In the genomic region with DNA sequence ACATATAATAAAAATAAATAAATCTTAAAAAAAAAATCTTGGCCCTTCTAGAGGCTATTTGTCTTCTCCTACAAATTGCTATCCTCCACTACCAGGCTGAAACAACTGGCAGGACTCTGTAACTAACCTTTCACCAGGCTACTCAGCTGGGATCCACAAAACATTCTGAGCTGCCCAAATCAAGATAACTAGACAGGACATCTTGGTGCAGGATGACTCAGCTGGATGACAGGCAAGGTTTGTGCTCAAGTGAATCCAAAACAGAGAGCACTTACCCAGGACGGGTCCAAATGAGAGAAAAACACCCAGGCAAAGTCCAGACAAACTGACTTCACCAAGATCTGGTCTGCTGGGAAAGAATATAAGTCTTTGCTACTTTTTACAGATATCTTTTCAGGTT, we compare ENCODE assay signal across 27 mouse cellular contexts. TPM values are rescaled to one million over a fixed set of nuclear protein-coding genes. Genes with fewer than 3 reads are reported as not detected.
DNase-seq lines count a peak whose midpoint lies in the region; ATAC-seq and TF ChIP-seq lines count a peak whose summit lies in the region.
"Had no signal": no experiment of that assay in that cellular context is flagged by ENCODE, and none has a peak within 500 bp of the region (broad histone marks: within the 10 kb centered on the region; RNA-seq: fewer than 3 reads in every experiment).

No protein-coding gene starts in this region.

- 63% methylated on average over 1 of the region's 1 CpGs for WGBS in liver, embryonic 13.5 days (ENCODE audit: insufficient replicate concordance)
- WGBS in liver, embryonic 11.5 days, result 62% methylated on average over 1 of the region's 1 CpGs
- WGBS in hindbrain, postnatal 0 days, result 76% methylated on average over 1 of the region's 1 CpGs
- 92% methylated on average over 1 of the region's 1 CpGs for whole genome bisulfite sequencing in kidney, embryonic 14.5 days

- TF ChIP-seq EP300 in MEL (IDR thresholded peaks at IDR 0.05; ENCODE audit: low read depth in 1 of 2, low read length in 2 of 2), result no peak

- H3K4me3 ChIP-seq in liver, embryonic 13.5 days (replicated peaks), result no peak overlapping the region
- no peak overlapping the region for H3K4me3 ChIP-seq in liver, embryonic 11.5 days (ENCODE audit: low read depth, low read length)
- H3K4me3 ChIP-seq in MEL (ENCODE audit: control insufficient read depth in 1 of 2, insufficient read depth in 1 of 2, low read depth in 2 of 2, low read length in 2 of 2), result no peak overlapping the region
- H3K4me3 ChIP-seq in hindbrain, postnatal 0 days (ENCODE audit: low read length), result no peak overlapping the region
- H3K4me3 ChIP-seq in kidney, embryonic 14.5 days (ENCODE audit: low read length), result no peak overlapping the region
- H3K4me3 ChIP-seq: forebrain, embryonic 12.5 days; forebrain, embryonic 15.5 days; heart, embryonic 12.5 days; heart, embryonic 15.5 days; hindbrain, embryonic 10.5 days; hindbrain, embryonic 13.5 days had no signal

- H3K27ac ChIP-seq in liver, embryonic 13.5 days, result no peak overlapping the region
- no peak overlapping the region for H3K27ac ChIP-seq in liver, embryonic 11.5 days (ENCODE audit: low read depth, low read length)
- no peak overlapping the region for H3K27ac ChIP-seq in MEL (ENCODE audit: control insufficient read depth, low read depth, low read length)
- H3K27ac ChIP-seq in hindbrain, postnatal 0 days, result no peak overlapping the region
- no peak overlapping the region for H3K27ac ChIP-seq in kidney, embryonic 14.5 days (ENCODE audit: low read depth, low read length)
- H3K27ac ChIP-seq: forebrain, embryonic 12.5 days; forebrain, embryonic 15.5 days; heart, embryonic 15.5 days; hindbrain, embryonic 10.5 days; hindbrain, embryonic 13.5 days had no signal

- no peak overlapping the region for H3K4me2 ChIP-seq in liver, embryonic 13.5 days
- H3K4me2 ChIP-seq in liver, embryonic 11.5 days, result no peak overlapping the region
- H3K4me2 ChIP-seq in hindbrain, postnatal 0 days (ENCODE audit: low read depth, low read length), result no peak overlapping the region
- no peak overlapping the region for H3K4me2 ChIP-seq in kidney, embryonic 14.5 days (replicated peaks; ENCODE audit: low read depth, low read length)
- H3K4me2 ChIP-seq: forebrain, embryonic 12.5 days; forebrain, embryonic 15.5 days; heart, embryonic 12.5 days; heart, embryonic 15.5 days; hindbrain, embryonic 13.5 days had no signal

- no peak for TF ChIP-seq CTCF in MEL (IDR thresholded peaks at IDR 0.05 in 2 of 3, conservative IDR thresholded peaks at IDR 0.05 in 1 of 3; ENCODE audit: control insufficient read depth in 1 of 3, insufficient read depth in 1 of 3, low read depth in 2 of 3, low read length in 3 of 3, poor library complexity in 1 of 3, severe bottlenecking in 1 of 3)
- no peak for TF ChIP-seq CTCF in hindbrain, postnatal 0 days (IDR thresholded peaks at IDR 0.05; ENCODE audit: low read depth)

- no peak for DNase-seq in liver, embryonic 13.5 days
- DNase-seq in liver, embryonic 11.5 days (ENCODE audit: low spot score), result no peak
- DNase-seq in MEL (ENCODE audit: low read depth, low spot score), result no peak
- no peak for DNase-seq in hindbrain, postnatal 0 days (ENCODE audit: low spot score)
- DNase-seq: adrenal gland, postnatal 25 days; cerebellum, adult 18-20 months; cerebellum, adult 9-10 months; cerebellum, postnatal 14 days; gastrocnemius, postnatal 25 days; heart, adult 18-20 months; heart, postnatal 10 days; heart, postnatal 36 days had no signal

- 0 out of 2 replicates have a peak, but pooled peaks have one; percentile 41 for ATAC-seq in liver, embryonic 13.5 days (ENCODE audit: low read depth)
- ATAC-seq in liver, embryonic 11.5 days (replicated peaks; ENCODE audit: low FRiP score), result no peak
- ATAC-seq in erythroblast, adult 5-6 weeks (replicated peaks; ENCODE audit: low FRiP score, poor library complexity, severe bottlenecking), result peak; percentile 82
- ATAC-seq in hindbrain, postnatal 0 days, result no peak
- no peak for ATAC-seq in kidney, embryonic 14.5 days (ENCODE audit: low FRiP score, low TSS enrichment)
- ATAC-seq: activated CD4-positive, CD25-positive, alpha-beta regulatory T cell, adult 4 months; forebrain, embryonic 15.5 days; hindbrain, embryonic 16.5 days; inflammation-experienced regulatory T-cells, adult 6 months; intestine, embryonic 16.5 days had no signal

- no peak for TF ChIP-seq POLR2A in MEL (IDR thresholded peaks at IDR 0.05; ENCODE audit: control insufficient read depth in 1 of 2, insufficient read depth in 1 of 2, low read depth in 1 of 2, low read length in 2 of 2, poor library complexity in 1 of 2)

- no peaks in the 10 kb centered on the region; the same call in 1 of the 2 replicates for H3K4me1 ChIP-seq in liver, embryonic 13.5 days (replicated peaks)
- H3K4me1 ChIP-seq in liver, embryonic 11.5 days (replicated peaks; ENCODE audit: control insufficient read depth, insufficient read depth, low read length), result no peaks in the 10 kb centered on the region
- peaks cover 2 to 4% of the 10 kb centered on the region in 2 experiments; a peak in 2 of 4 replicates for H3K4me1 ChIP-seq in MEL (ENCODE audit: control insufficient read depth in 1 of 2, insufficient read depth in 2 of 2, low read length in 2 of 2)
- no peaks in the 10 kb centered on the region for H3K4me1 ChIP-seq in hindbrain, postnatal 0 days (ENCODE audit: insufficient read depth, low read length)
- no peaks in the 10 kb centered on the region for H3K4me1 ChIP-seq in kidney, embryonic 14.5 days (ENCODE audit: control insufficient read depth, insufficient read depth, low read length)
- H3K4me1 ChIP-seq: forebrain, embryonic 12.5 days; forebrain, embryonic 15.5 days; heart, embryonic 12.5 days; heart, embryonic 15.5 days; hindbrain, embryonic 10.5 days; hindbrain, embryonic 13.5 days had no signal

- H3K9ac ChIP-seq in liver, embryonic 13.5 days, result no peak overlapping the region
- H3K9ac ChIP-seq in liver, embryonic 11.5 days (ENCODE audit: low read depth, low read length), result no peak overlapping the region
- no peak overlapping the region for H3K9ac ChIP-seq in MEL (ENCODE audit: control insufficient read depth, low read depth, low read length, poor library complexity, severe bottlenecking)
- H3K9ac ChIP-seq in hindbrain, postnatal 0 days (replicated peaks; ENCODE audit: low read length), result no peak overlapping the region
- no peak overlapping the region for H3K9ac ChIP-seq in kidney, embryonic 14.5 days (ENCODE audit: low read depth, low read length)
- H3K9ac ChIP-seq: forebrain, embryonic 12.5 days; forebrain, embryonic 15.5 days; heart, embryonic 12.5 days; heart, embryonic 15.5 days; hindbrain, embryonic 13.5 days had no signal

- TF ChIP-seq RAD21 in MEL (IDR thresholded peaks at IDR 0.05; ENCODE audit: low read depth, low read length), result no peak

- no peaks in the 10 kb centered on the region for H3K27me3 ChIP-seq in liver, embryonic 13.5 days
- H3K27me3 ChIP-seq in liver, embryonic 11.5 days (replicated peaks; ENCODE audit: control insufficient read depth, insufficient read depth, low read length), result no peaks in the 10 kb centered on the region
- no peaks in the 10 kb centered on the region; a peak in 1 of 4 replicates for H3K27me3 ChIP-seq in MEL (ENCODE audit: control insufficient read depth in 1 of 2, insufficient read depth in 2 of 2, low read length in 2 of 2)
- H3K27me3 ChIP-seq in hindbrain, postnatal 0 days (ENCODE audit: insufficient read depth, low read length), result no peaks in the 10 kb centered on the region
- no peaks in the 10 kb centered on the region for H3K27me3 ChIP-seq in kidney, embryonic 14.5 days (ENCODE audit: control insufficient read depth, insufficient read depth, low read length)
- H3K27me3 ChIP-seq: forebrain, embryonic 12.5 days; forebrain, embryonic 15.5 days; heart, embryonic 12.5 days; heart, embryonic 15.5 days; hindbrain, embryonic 13.5 days had no signal

- H3K9me3 ChIP-seq in liver, embryonic 13.5 days (replicated peaks), result no peaks in the 10 kb centered on the region
- no peaks in the 10 kb centered on the region for H3K9me3 ChIP-seq in liver, embryonic 11.5 days (ENCODE audit: control insufficient read depth, low read length)
- H3K9me3 ChIP-seq in MEL (replicated peaks; ENCODE audit: insufficient read depth, low read length), result no peaks in the 10 kb centered on the region
- H3K9me3 ChIP-seq in hindbrain, postnatal 0 days (ENCODE audit: low read length), result 0 out of 2 replicates have a peak, but pooled peaks cover 5% of the 10 kb centered on the region
- H3K9me3 ChIP-seq in kidney, embryonic 14.5 days (ENCODE audit: control insufficient read depth, low read length), result no peaks in the 10 kb centered on the region
- H3K9me3 ChIP-seq: forebrain, embryonic 12.5 days; forebrain, embryonic 15.5 days; heart, embryonic 12.5 days; heart, embryonic 15.5 days; hindbrain, embryonic 10.5 days; hindbrain, embryonic 13.5 days had no signal

- no peaks in the 10 kb centered on the region for H3K36me3 ChIP-seq in liver, embryonic 13.5 days
- H3K36me3 ChIP-seq in liver, embryonic 11.5 days (ENCODE audit: control insufficient read depth, insufficient read depth, low read length), result no peaks in the 10 kb centered on the region
- H3K36me3 ChIP-seq in MEL (ENCODE audit: control insufficient read depth in 1 of 2, insufficient read depth in 2 of 2, low read length in 2 of 2), result no peaks in the 10 kb centered on the region
- H3K36me3 ChIP-seq in hindbrain, postnatal 0 days (ENCODE audit: insufficient read depth, low read length), result no peaks in the 10 kb centered on the region
- no peaks in the 10 kb centered on the region for H3K36me3 ChIP-seq in kidney, embryonic 14.5 days (ENCODE audit: control insufficient read depth, insufficient read depth, low read length)
- H3K36me3 ChIP-seq: forebrain, embryonic 12.5 days; forebrain, embryonic 15.5 days; heart, embryonic 12.5 days; heart, embryonic 15.5 days; hindbrain, embryonic 10.5 days; hindbrain, embryonic 13.5 days had no signal

- H3K79me2 ChIP-seq in MEL (ENCODE audit: control insufficient read depth, insufficient read depth, low read length, poor library complexity), result no peaks in the 10 kb centered on the region

RNA-seq across cellular contexts. Expression of a gene that starts 14.3 kb away (rescaled TPM):
- 2.2 and 2.3 TPM in 2 replicates for polyA plus RNA-seq in liver, embryonic 13.5 days (2015; fragmentation: Nextera tagmentation; extraction: Ambion mirVana)
- polyA plus RNA-seq in liver, embryonic 11.5 days (2014; fragmentation: Nextera tagmentation; extraction: Ambion mirVana), result 3.8 and 4.1 TPM in 2 replicates
- 0.46 and 0.65 TPM in 2 replicates for total RNA-seq in MEL (2012; rRNA removed)
- under 1 TPM in 1 of 2 experiments, not detected in 1; 0.95 TPM for polyA plus RNA-seq in MEL (2012; ENCODE audit: insufficient read depth in 1 of 2, insufficient read length in 2 of 2, low read depth in 1 of 2, low replicate concordance in 2 of 2, missing spikeins in 1 of 2)
- 5.2 and 7.1 TPM in 2 replicates for total RNA-seq in erythroblast, adult 5-6 weeks (2015; ENCODE audit: low replicate concordance)
- total RNA-seq in erythroblast, adult 5-6 weeks (2017; ENCODE audit: low replicate concordance), result 3.2 and 3.7 TPM in 2 replicates
- 3.0 and 4.9 TPM in 2 replicates for total RNA-seq in hindbrain, postnatal 0 days (2014; rRNA removed)
- 3.7 and 4.8 TPM in 2 replicates for polyA plus RNA-seq in hindbrain, postnatal 0 days (2015; fragmentation: Nextera tagmentation; extraction: Ambion mirVana)
- polyA plus RNA-seq in kidney, embryonic 14.5 days (2014; fragmentation: Nextera tagmentation; extraction: Ambion mirVana), result 5.6 and 6.8 TPM in 2 replicates

RNA-seq across cellular contexts. Expression of a gene that starts 25.0 kb away (rescaled TPM):
- 12.3 and 14.0 TPM in 2 replicates for polyA plus RNA-seq in liver, embryonic 13.5 days (2015; fragmentation: Nextera tagmentation; extraction: Ambion mirVana)
- 23.5 and 26.6 TPM in 2 replicates for polyA plus RNA-seq in liver, embryonic 11.5 days (2014; fragmentation: Nextera tagmentation; extraction: Ambion mirVana)
- 15.7 and 17.9 TPM in 2 replicates for total RNA-seq in MEL (2012; rRNA removed)
- polyA plus RNA-seq in MEL (2012; ENCODE audit: insufficient read depth in 1 of 2, insufficient read length in 2 of 2, low read depth in 1 of 2, low replicate concordance in 2 of 2, missing spikeins in 1 of 2), result 10 to 100 TPM in 1 of 2 experiments, not detected in 1; 13.0 TPM
- 10.7 and 15.6 TPM in 2 replicates for total RNA-seq in erythroblast, adult 5-6 weeks (2015; ENCODE audit: low replicate concordance)
- 23.1 and 30.1 TPM in 2 replicates for total RNA-seq in erythroblast, adult 5-6 weeks (2017; ENCODE audit: low replicate concordance)
- 9.5 and 16.1 TPM in 2 replicates for total RNA-seq in hindbrain, postnatal 0 days (2014; rRNA removed)
- polyA plus RNA-seq in hindbrain, postnatal 0 days (2015; fragmentation: Nextera tagmentation; extraction: Ambion mirVana), result 17.5 and 18.4 TPM in 2 replicates
- 21.8 and 37.5 TPM in 2 replicates for polyA plus RNA-seq in kidney, embryonic 14.5 days (2014; fragmentation: Nextera tagmentation; extraction: Ambion mirVana)

RNA-seq across cellular contexts. Expression of a gene that starts 39.2 kb away (rescaled TPM):
- 0.28 and 0.63 TPM in 2 replicates for polyA plus RNA-seq in liver, embryonic 13.5 days (2015; fragmentation: Nextera tagmentation; extraction: Ambion mirVana)
- 0.57 and 0.70 TPM in 2 replicates for polyA plus RNA-seq in liver, embryonic 11.5 days (2014; fragmentation: Nextera tagmentation; extraction: Ambion mirVana)
- 0.46 TPM in 1 of 2 replicates, not detected in the other for total RNA-seq in MEL (2012; rRNA removed)
- not detected for polyA plus RNA-seq in MEL (2012; ENCODE audit: insufficient read depth in 1 of 2, insufficient read length in 2 of 2, low read depth in 1 of 2, low replicate concordance in 2 of 2, missing spikeins in 1 of 2)
- not detected in 2 replicates for total RNA-seq in erythroblast, adult 5-6 weeks (2015; ENCODE audit: low replicate concordance)
- total RNA-seq in erythroblast, adult 5-6 weeks (2017; ENCODE audit: low replicate concordance), result 2.9 TPM in 1 of 2 replicates, not detected in the other
- not detected in 2 replicates for total RNA-seq in hindbrain, postnatal 0 days (2014; rRNA removed)
- 0.34 and 0.61 TPM in 2 replicates for polyA plus RNA-seq in hindbrain, postnatal 0 days (2015; fragmentation: Nextera tagmentation; extraction: Ambion mirVana)
- not detected in 2 replicates for polyA plus RNA-seq in kidney, embryonic 14.5 days (2014; fragmentation: Nextera tagmentation; extraction: Ambion mirVana)
- total RNA-seq: ES-E14 had no signal
- polyA plus RNA-seq: embryonic facial prominence, embryonic 11.5 days; forebrain, embryonic 15.5 days; gonadal fat pad, adult 2 months; heart, embryonic 12.5 days; intestine, embryonic 16.5 days had no signal

RNA-seq across cellular contexts. Expression of a gene that starts 55.5 kb away (rescaled TPM):
- polyA plus RNA-seq in liver, embryonic 13.5 days (2015; fragmentation: Nextera tagmentation; extraction: Ambion mirVana), result 20.1 and 22.0 TPM in 2 replicates
- polyA plus RNA-seq in liver, embryonic 11.5 days (2014; fragmentation: Nextera tagmentation; extraction: Ambion mirVana), result 53.4 and 54.2 TPM in 2 replicates
- total RNA-seq in MEL (2012; rRNA removed), result 50.9 and 52.4 TPM in 2 replicates
- polyA plus RNA-seq in MEL (2012; ENCODE audit: insufficient read depth in 1 of 2, insufficient read length in 2 of 2, low read depth in 1 of 2, low replicate concordance in 2 of 2, missing spikeins in 1 of 2), result 10 to 100 TPM in 1 of 2 experiments, not detected in 1; 83.7 TPM
- total RNA-seq in erythroblast, adult 5-6 weeks (2015; ENCODE audit: low replicate concordance), result 9.2 and 9.4 TPM in 2 replicates
- total RNA-seq in erythroblast, adult 5-6 weeks (2017; ENCODE audit: low replicate concordance), result 3.7 and 3.9 TPM in 2 replicates
- 85.9 and 93.1 TPM in 2 replicates for total RNA-seq in hindbrain, postnatal 0 days (2014; rRNA removed)
- 38.9 and 39.1 TPM in 2 replicates for polyA plus RNA-seq in hindbrain, postnatal 0 days (2015; fragmentation: Nextera tagmentation; extraction: Ambion mirVana)
- polyA plus RNA-seq in kidney, embryonic 14.5 days (2014; fragmentation: Nextera tagmentation; extraction: Ambion mirVana), result 38.5 and 53.4 TPM in 2 replicates

RNA-seq across cellular contexts. Expression of a gene that starts 55.5 kb away (rescaled TPM):
- 7.2 and 8.3 TPM in 2 replicates for polyA plus RNA-seq in liver, embryonic 13.5 days (2015; fragmentation: Nextera tagmentation; extraction: Ambion mirVana)
- polyA plus RNA-seq in liver, embryonic 11.5 days (2014; fragmentation: Nextera tagmentation; extraction: Ambion mirVana), result 21.3 and 21.7 TPM in 2 replicates
- total RNA-seq in MEL (2012; rRNA removed), result 10.5 and 12.3 TPM in 2 replicates
- 10 to 100 TPM in 1 of 2 experiments, not detected in 1; 11.7 TPM for polyA plus RNA-seq in MEL (2012; ENCODE audit: insufficient read depth in 1 of 2, insufficient read length in 2 of 2, low read depth in 1 of 2, low replicate concordance in 2 of 2, missing spikeins in 1 of 2)
- 13.1 and 14.0 TPM in 2 replicates for total RNA-seq in erythroblast, adult 5-6 weeks (2015; ENCODE audit: low replicate concordance)
- 21.1 and 28.6 TPM in 2 replicates for total RNA-seq in erythroblast, adult 5-6 weeks (2017; ENCODE audit: low replicate concordance)
- 38.6 and 39.8 TPM in 2 replicates for total RNA-seq in hindbrain, postnatal 0 days (2014; rRNA removed)
- 18.5 and 18.6 TPM in 2 replicates for polyA plus RNA-seq in hindbrain, postnatal 0 days (2015; fragmentation: Nextera tagmentation; extraction: Ambion mirVana)
- polyA plus RNA-seq in kidney, embryonic 14.5 days (2014; fragmentation: Nextera tagmentation; extraction: Ambion mirVana), result 26.2 and 35.8 TPM in 2 replicates

Comparison
In these comparisons a context has a peak if more than half of its experiments do, and no peak if none do; other contexts are left out.
1. ATAC-seq: peak in liver, embryonic 13.5 days (single experiment) and erythroblast, adult 5-6 weeks (single experiment); none in liver, embryonic 11.5 days (single experiment), hindbrain, postnatal 0 days (single experiment) and kidney, embryonic 14.5 days (single experiment).